Mouse (Mus musculus) midbrain, embryonic 14.5 days (tissue): ENCODE data around the gene Gls. TPM values are rescaled to one million over a fixed set of nuclear protein-coding genes. Genes with fewer than 3 reads are reported as not detected.

Source experiments
- ATAC-seq: fragments of 200-750 bp; cut with Nextera tagmentation; 2 replicates; pipeline ENCODE4 v1.8.0; 2017; ENCODE audit warnings: moderate number of reproducible peaks, moderate library complexity; ENCODE audit not compliant: low FRiP score, low TSS enrichment
- DNase-seq: peaks from one replicate; pipeline ENCODE4 v3.0.0-alpha.2; 2015
- H3K27ac ChIP-seq: fragments of 300-500 bp; sonication (generic); replicated peaks from 2 replicates; pipeline ENCODE4 v1.5.1; 2014; ENCODE audit warnings: mild to moderate bottlenecking, low read depth, low read length, moderate library complexity
- H3K27me3 ChIP-seq: fragments of 300-500 bp; sonication (generic); 2 replicates; pipeline ENCODE4 v1.6.1; 2014; ENCODE audit warnings: low read length, control low read depth, mixed read lengths; ENCODE audit not compliant: control insufficient read depth, insufficient read depth
- H3K36me3 ChIP-seq: fragments of 300-500 bp; sonication (generic); 2 replicates; pipeline ENCODE4 v1.6.1; 2014; ENCODE audit warnings: low read length, control low read depth; ENCODE audit not compliant: control insufficient read depth, insufficient read depth
- H3K4me1 ChIP-seq: fragments of 300-500 bp; sonication (generic); 2 replicates; pipeline ENCODE4 v1.6.1; 2014; ENCODE audit warnings: mild to moderate bottlenecking, antibody characterized with exemption, low read length, control low read depth; ENCODE audit not compliant: control insufficient read depth, insufficient read depth
- H3K4me2 ChIP-seq: fragments of 300-500 bp; sonication (generic); 2 replicates; pipeline ENCODE4 v1.6.1; 2014; ENCODE audit warnings: mild to moderate bottlenecking, low read length, moderate library complexity
- H3K4me3 ChIP-seq: fragments of 300-500 bp; sonication (generic); replicated peaks from 2 replicates; pipeline ENCODE4 v1.5.1; 2014; ENCODE audit warnings: low read depth, low read length
- H3K9ac ChIP-seq: fragments of 300-500 bp; sonication (generic); replicated peaks from 2 replicates; pipeline ENCODE4 v1.6.1; 2014; ENCODE audit warnings: mild to moderate bottlenecking, low read length, moderate library complexity
- H3K9me3 ChIP-seq: fragments of 300-500 bp; sonication (generic); 2 replicates; pipeline ENCODE4 v1.6.1; 2016; ENCODE audit warnings: low read length, control low read depth, mixed read lengths; ENCODE audit not compliant: control insufficient read depth
- WGBS: fragments of 180-500 bp; shearing (Covaris S2); extraction: QIAGEN DNeasy Blood & Tissue Kit; methylation state at CpG from one replicate; pipeline ENCODE4 v1.1.7; 2014; 5-methylcytosine and 5-hydroxymethylcytosine counted together
- polyA plus RNA-seq: library from polyadenylated mRNA; unstranded; fragments of >200 nt; fragmentation: Nextera tagmentation; extraction: Ambion mirVana; gene quantifications from 2 replicates; pipeline ENCODE4 v1.2.1, GENCODE M21; 2014

The Gls gene
- polyA plus RNA-seq, 1 experiment from 2014 or later: 67.1 TPM

DNA sequence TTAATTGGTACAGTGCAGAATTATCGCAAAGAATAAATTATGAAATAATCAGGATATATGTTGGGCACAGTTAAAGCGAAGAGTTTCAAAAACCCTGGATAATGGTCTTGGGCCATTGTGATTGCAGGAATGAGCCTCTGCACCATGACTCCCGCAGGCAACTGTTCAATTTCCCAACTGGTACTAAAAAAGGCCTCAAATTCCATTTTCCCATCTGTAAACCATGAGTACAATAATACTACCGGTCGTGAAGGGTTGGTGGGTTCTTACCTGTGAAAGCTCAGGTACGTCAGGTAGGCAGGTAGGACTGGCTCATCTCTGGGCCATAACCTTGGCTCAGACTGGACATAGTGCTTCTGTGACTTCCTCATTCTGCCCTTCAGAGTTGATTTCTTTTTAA lies 35.0 kb upstream of the Gls start:
- Histone ChIP-seq H3K4me2 (no peak overlapping the region), H3K9ac (no peak overlapping the region), H3K4me3 (no peak overlapping the region), H3K27me3 (no peaks in the 10 kb centered on the region), H3K27ac (no peak overlapping the region), H3K9me3 (no peaks in the 10 kb centered on the region), H3K36me3 (no peaks in the 10 kb centered on the region), H3K4me1 (no peaks in the 10 kb centered on the region)
- 95% methylated on average over 6 of the region's 6 CpGs for WGBS
- ATAC-seq: no peak
- DNase-seq: no peak

DNA sequence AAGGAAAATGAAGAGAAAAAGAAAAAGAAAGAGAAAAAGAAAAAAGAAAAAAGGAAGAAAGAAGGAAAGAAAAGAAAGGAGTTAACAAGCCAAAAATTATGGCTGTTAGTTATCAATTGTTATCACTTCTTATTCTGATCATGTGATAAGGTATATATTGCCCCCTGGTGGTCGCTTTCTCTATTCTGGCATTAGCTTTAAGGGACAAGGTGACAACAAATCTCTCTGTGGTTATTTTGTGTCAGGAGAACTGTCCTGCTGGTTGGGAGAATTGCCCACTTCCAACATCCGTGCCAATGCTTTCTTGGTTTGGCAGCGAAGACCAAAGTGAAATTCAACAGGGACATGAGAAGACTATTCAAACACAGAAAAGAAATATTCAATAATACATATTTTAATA lies 34.6 kb upstream of the Gls start:
- WGBS: 58% methylated on average over 3 of the region's 3 CpGs
- H3K36me3 ChIP-seq: no peaks in the 10 kb centered on the region
- no peaks in the 10 kb centered on the region for H3K9me3 ChIP-seq
- DNase-seq: peak; percentile 68
- H3K27ac ChIP-seq: no peak overlapping the region
- H3K9ac ChIP-seq: no peak overlapping the region
- ATAC-seq: no peak
- no peaks in the 10 kb centered on the region for H3K27me3 ChIP-seq
- no peaks in the 10 kb centered on the region for H3K4me1 ChIP-seq
- H3K4me3 ChIP-seq: no peak overlapping the region
- H3K4me2 ChIP-seq: no peak overlapping the region

- Histone ChIP-seq H3K27ac (no peak overlapping the region), H3K4me1 (no peaks in the 10 kb centered on the region), H3K27me3 (no peaks in the 10 kb centered on the region), H3K9ac (no peak overlapping the region), H3K9me3 (no peaks in the 10 kb centered on the region), H3K4me3 (no peak overlapping the region), H3K36me3 (no peaks in the 10 kb centered on the region), H3K4me2 (no peak overlapping the region)
- ATAC-seq (no peak), DNase-seq (no peak)
- WGBS: 89% methylated on average over 3 of the region's 3 CpGs
Measured at GRCm38 (mm10) chr1:52265886-52266516, 33.0 kb upstream of the Gls start.

GRCm38 (mm10) chr1:52264290-52264689 lies 31.3 kb upstream of the Gls start:
- Histone ChIP-seq H3K36me3 (no peaks in the 10 kb centered on the region), H3K9me3 (no peaks in the 10 kb centered on the region), H3K9ac (no peak overlapping the region), H3K4me3 (no peak overlapping the region), H3K4me1 (no peaks in the 10 kb centered on the region), H3K4me2 (no peak overlapping the region), H3K27ac (no peak overlapping the region), H3K27me3 (no peaks in the 10 kb centered on the region)
- ATAC-seq (no peak), DNase-seq (no peak)
- 76% methylated on average over 3 of the region's 3 CpGs for WGBS

DNA sequence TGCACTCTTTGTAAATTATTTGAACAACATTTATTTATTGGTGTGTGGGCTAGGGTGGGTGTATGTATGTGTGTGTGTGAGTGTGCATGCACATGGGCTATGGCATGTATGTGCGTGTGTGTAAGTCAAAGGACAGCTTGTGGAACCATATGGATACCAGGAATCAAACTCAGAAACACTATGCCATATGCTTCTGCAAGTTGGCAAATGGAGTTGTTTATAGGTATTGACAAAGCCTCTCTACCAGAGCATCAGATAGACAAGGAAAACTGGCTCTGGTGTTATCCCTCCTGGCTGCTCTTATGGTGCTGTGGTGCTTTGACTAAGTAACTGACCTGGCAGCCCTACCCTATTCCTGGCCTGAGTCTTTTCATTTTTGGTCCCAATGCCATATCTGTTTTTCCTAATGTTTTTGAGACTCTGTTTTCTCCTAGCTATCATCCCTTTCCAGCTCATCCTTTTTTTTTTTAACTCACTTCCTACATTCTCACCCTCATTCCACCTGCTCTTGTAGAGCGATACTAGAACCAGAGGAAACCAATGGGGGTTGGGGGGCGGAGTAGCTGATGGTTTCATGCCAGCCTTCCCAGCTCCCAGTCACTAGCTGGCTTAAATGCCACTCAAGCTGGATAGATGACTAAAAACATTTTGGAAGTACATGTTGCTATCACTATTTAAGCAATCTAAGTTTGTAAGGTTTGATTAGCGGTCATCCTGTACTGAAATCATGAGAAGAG lies 27.5 kb upstream of the Gls start:
- no peaks in the 10 kb centered on the region for H3K4me1 ChIP-seq
- no peak for DNase-seq
- no peak overlapping the region for H3K4me3 ChIP-seq
- no peak overlapping the region for H3K4me2 ChIP-seq
- H3K9ac ChIP-seq: no peak overlapping the region
- 94% methylated on average over 4 of the region's 4 CpGs for WGBS
- H3K27me3 ChIP-seq: no peaks in the 10 kb centered on the region
- H3K36me3 ChIP-seq: no peaks in the 10 kb centered on the region
- no peaks in the 10 kb centered on the region for H3K9me3 ChIP-seq
- ATAC-seq: no peak
- no peak overlapping the region for H3K27ac ChIP-seq

- 87% methylated on average over 9 of the region's 9 CpGs for WGBS
Measured at GRCm38 (mm10) chr1:52258006-52258749, 25.1 kb upstream of the Gls start.

GRCm38 (mm10) chr1:52256916-52257315 lies 23.9 kb upstream of the Gls start:
- Histone ChIP-seq H3K4me1 (no peaks in the 10 kb centered on the region), H3K4me3 (no peak overlapping the region), H3K9me3 (no peaks in the 10 kb centered on the region), H3K9ac (no peak overlapping the region), H3K27ac (no peak overlapping the region), H3K4me2 (no peak overlapping the region), H3K27me3 (no peaks in the 10 kb centered on the region), H3K36me3 (no peaks in the 10 kb centered on the region)
- ATAC-seq (no peak), DNase-seq (no peak)
- WGBS: 83% methylated on average over 4 of the region's 4 CpGs

More at GRCm38 (mm10) chr1:52258006-52258749, 25.1 kb upstream of the Gls start:
- no peak for ATAC-seq
- H3K36me3 ChIP-seq: no peaks in the 10 kb centered on the region
- H3K9ac ChIP-seq: no peak overlapping the region
- no peaks in the 10 kb centered on the region for H3K9me3 ChIP-seq
- no peak overlapping the region for H3K4me2 ChIP-seq
- H3K4me3 ChIP-seq: no peak overlapping the region
- H3K27me3 ChIP-seq: no peaks in the 10 kb centered on the region
- no peak for DNase-seq
- H3K4me1 ChIP-seq: no peaks in the 10 kb centered on the region
- H3K27ac ChIP-seq: no peak overlapping the region

DNA sequence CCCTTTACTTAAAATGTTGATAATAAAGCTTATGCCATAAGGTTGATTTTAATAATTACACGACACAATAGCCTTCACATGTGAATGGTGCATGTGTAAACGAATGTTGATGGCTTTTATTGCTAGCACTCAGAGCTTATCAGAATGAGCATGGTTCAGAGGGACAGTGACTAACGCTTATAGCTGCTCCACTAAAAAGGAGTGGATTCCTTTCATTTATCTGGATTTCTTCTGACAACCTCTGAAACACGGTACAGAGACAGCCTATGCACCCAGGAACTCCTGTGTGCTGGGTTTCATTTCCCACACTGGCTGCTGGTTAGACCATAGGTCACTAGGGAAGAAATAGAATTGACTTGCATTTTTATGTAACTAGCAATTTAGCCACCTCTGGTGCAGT lies 23.2 kb upstream of the Gls start:
- no peak for ATAC-seq
- WGBS: 81% methylated on average over 4 of the region's 4 CpGs
- H3K4me3 ChIP-seq: no peak overlapping the region
- no peaks in the 10 kb centered on the region for H3K4me1 ChIP-seq
- H3K9me3 ChIP-seq: no peaks in the 10 kb centered on the region
- H3K36me3 ChIP-seq: no peaks in the 10 kb centered on the region
- H3K27me3 ChIP-seq: no peaks in the 10 kb centered on the region
- DNase-seq: no peak
- H3K9ac ChIP-seq: no peak overlapping the region
- H3K27ac ChIP-seq: no peak overlapping the region
- no peak overlapping the region for H3K4me2 ChIP-seq
